Comparison of ENCODE assay signal across 24 mouse cellular contexts in genomic region chr12:50947035-50947434, GRCm38 (mm10).
DNase-seq lines count a peak whose midpoint lies in the region; ATAC-seq and TF ChIP-seq lines count a peak whose summit lies in the region.
"Had no signal": no experiment of that assay in that cellular context is flagged by ENCODE, and none has a peak within 500 bp of the region (broad histone marks: within the 10 kb centered on the region; RNA-seq: fewer than 3 reads in every experiment).

No protein-coding gene starts in this region.

- intact Hi-C loops in left cerebral cortex, adult 2 months (cut with DNase I), result loop anchor here (10.0 kb wide), 4 partner anchors 182 to 492 kb away; no protein-coding TSS in a partner anchor
- intact Hi-C loops in left cerebral cortex, postnatal 4 days (cut with DNase I), result loop anchor here (5.0 to 10.0 kb wide), 5 partner anchors 635 to 992 kb away; no protein-coding TSS in a partner anchor

- H3K27ac ChIP-seq in left cerebral cortex, adult 2 months, result peak overlapping the region; percentile 55; the same call in 1 of the 2 replicates
- H3K27ac ChIP-seq: forebrain, embryonic 13.5 days; hindbrain, embryonic 10.5 days; hindbrain, postnatal 0 days; liver, embryonic 13.5 days; midbrain, embryonic 12.5 days; neural tube, embryonic 15.5 days had no signal

- no peak for ATAC-seq in CD4-positive, CD25-positive, alpha-beta regulatory T cell, adult 4 months
- ATAC-seq: forebrain, embryonic 13.5 days; hindbrain, postnatal 0 days; intestine, embryonic 16.5 days had no signal

- TF ChIP-seq CTCF in left cerebral cortex, adult 2 months (IDR thresholded peaks at IDR 0.05), result no peak

- H3K4me3 ChIP-seq in left cerebral cortex, adult 2 months, result no peak overlapping the region
- H3K4me3 ChIP-seq: forebrain, embryonic 13.5 days; hindbrain, embryonic 10.5 days; liver, embryonic 13.5 days; midbrain, embryonic 12.5 days; neural tube, embryonic 15.5 days had no signal

- DNase-seq in frontal cortex, adult 2 months (ENCODE audit: extremely low spot score in 1 of 2, low spot score in 1 of 2), result peak; percentile 48 to 69
- DNase-seq in frontal cortex, postnatal 25 days (ENCODE audit: low spot score in 2 of 2), result no peak
- peak in 1 of 2 experiments; percentile 23 for DNase-seq in left cerebral cortex, adult 2 months (ENCODE audit: extremely low spot score in 1 of 2, low spot score in 2 of 2)
- DNase-seq in left cerebral cortex, postnatal 4 days, result no peak
- DNase-seq in layer of hippocampus, adult 8-10 months (ENCODE audit: low spot score in 2 of 2), result peak; percentile 45 to 48
- peak; percentile 31 to 64 for DNase-seq in right cerebral cortex, postnatal 10 days (ENCODE audit: low spot score in 2 of 2)
- no peak for DNase-seq in gastrocnemius, postnatal 25 days
- DNase-seq: adrenal gland, adult 8-10 months; cerebellum, adult 18-20 months; cerebellum, postnatal 36 days; gastrocnemius, postnatal 10 days; heart, adult 11 months; kidney, adult 9 months; kidney, postnatal 14 days; liver, embryonic 13.5 days; lung, embryonic 14.5 days; thymus, postnatal 25 days had no signal

Comparison
In these comparisons a context has a peak if more than half of its experiments do, and no peak if none do; other contexts are left out.
1. DNase-seq: peak in frontal cortex, adult 2 months (2 of 2), layer of hippocampus, adult 8-10 months (2 of 2) and right cerebral cortex, postnatal 10 days (2 of 2); none in frontal cortex, postnatal 25 days (0 of 2), left cerebral cortex, postnatal 4 days (single experiment) and gastrocnemius, postnatal 25 days (single experiment).